Mouse (Mus musculus) common myeloid progenitor, adult 5-6 weeks (primary cell): Measurements from ENCODE around the gene Kras. TPM values are rescaled to one million over a fixed set of nuclear protein-coding genes. Genes with fewer than 3 reads are reported as not detected.

Source experiments
- ATAC-seq: replicated peaks from 2 replicates; pipeline ENCODE4 v1.8.0; 2016; ENCODE audit warnings: low read depth, mild to moderate bottlenecking, moderate TSS enrichment, inconsistent platforms; ENCODE audit not compliant: poor library complexity, severe bottlenecking
- total RNA-seq: library from RNA; stranded (forward); fragments of 200-1000, 187-1606 nt; gene quantifications from 2 replicates; pipeline ENCODE4 v1.2.3, GENCODE M21; 2017

Kras gene
- total RNA-seq, 1 experiment from 2014 or later = 33.4 TPM

DNA sequence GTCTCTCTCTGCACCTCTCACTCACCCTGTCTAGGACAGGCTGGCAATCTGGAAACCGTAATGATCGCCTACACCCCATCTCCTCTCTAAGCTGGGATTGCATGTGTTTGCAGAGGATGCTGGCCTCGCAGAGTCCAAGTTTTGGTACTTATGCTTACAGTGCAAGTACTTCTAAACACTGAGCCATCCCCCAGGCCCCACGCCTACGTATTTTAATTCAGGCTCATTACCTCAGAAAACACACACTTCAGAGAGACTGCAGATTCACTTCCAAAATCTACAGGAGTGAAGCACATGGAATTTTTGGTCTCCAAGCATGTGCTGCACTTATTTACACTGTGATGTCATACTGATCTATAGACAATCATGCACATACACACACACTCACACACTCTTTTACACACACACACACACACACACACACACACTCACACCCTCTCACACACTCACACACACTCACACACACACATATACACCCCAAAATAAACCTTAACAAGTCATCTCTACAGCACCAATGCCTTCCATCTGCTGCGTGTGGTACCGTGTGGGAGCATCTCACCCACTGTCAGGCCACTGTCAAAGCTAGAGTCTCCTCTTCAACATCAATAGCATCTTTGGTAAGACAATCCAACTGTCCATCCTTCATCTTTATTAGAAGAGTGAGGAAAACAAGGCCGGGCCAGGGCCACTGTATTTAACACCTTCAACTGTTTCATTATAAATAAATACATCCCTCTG is 51.9 kb downstream of the Kras start:
- no peak for ATAC-seq

DNA sequence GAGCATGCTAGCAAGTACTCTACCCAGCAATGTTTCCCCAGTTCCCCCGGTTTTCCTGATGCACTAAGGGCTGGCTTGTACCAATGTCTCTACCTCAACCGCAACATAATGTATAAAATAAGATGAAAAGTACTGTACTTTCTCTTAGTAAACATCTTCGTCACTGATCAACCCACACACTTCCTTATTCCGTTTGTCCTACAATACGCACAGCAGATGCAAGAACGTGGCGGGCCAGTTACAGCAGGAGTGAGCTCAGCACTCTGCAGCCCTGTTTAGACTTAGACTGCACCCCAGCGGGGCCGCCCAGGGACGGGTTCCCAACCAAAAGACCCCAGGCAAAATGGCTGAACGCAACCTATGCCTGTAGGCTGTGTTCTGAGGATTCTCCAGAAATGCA is 56.6 kb downstream of the Kras start:
- peak; percentile 94 for ATAC-seq

DNA sequence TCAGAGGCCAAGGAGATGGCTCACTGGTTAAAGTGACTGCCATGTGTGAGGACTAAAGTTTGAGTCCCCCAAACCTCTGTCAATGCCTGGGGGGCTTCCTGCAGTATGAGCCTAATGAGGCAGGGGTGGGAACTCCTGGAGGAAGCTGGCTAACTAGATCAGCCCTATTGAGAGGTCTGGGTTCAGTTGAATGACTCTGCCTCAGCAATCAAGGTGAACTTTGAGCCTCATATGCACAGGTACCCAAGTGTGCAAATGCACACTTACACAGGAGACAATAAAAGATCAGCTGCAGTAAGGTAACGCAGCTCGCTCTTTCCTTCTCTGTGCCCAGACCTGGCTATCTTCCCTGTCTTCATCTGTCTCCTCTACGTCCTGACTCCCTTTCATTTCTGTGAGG is 57.0 kb downstream of the Kras start:
- peak; percentile 8; the same call in 1 of the 2 replicates for ATAC-seq

DNA sequence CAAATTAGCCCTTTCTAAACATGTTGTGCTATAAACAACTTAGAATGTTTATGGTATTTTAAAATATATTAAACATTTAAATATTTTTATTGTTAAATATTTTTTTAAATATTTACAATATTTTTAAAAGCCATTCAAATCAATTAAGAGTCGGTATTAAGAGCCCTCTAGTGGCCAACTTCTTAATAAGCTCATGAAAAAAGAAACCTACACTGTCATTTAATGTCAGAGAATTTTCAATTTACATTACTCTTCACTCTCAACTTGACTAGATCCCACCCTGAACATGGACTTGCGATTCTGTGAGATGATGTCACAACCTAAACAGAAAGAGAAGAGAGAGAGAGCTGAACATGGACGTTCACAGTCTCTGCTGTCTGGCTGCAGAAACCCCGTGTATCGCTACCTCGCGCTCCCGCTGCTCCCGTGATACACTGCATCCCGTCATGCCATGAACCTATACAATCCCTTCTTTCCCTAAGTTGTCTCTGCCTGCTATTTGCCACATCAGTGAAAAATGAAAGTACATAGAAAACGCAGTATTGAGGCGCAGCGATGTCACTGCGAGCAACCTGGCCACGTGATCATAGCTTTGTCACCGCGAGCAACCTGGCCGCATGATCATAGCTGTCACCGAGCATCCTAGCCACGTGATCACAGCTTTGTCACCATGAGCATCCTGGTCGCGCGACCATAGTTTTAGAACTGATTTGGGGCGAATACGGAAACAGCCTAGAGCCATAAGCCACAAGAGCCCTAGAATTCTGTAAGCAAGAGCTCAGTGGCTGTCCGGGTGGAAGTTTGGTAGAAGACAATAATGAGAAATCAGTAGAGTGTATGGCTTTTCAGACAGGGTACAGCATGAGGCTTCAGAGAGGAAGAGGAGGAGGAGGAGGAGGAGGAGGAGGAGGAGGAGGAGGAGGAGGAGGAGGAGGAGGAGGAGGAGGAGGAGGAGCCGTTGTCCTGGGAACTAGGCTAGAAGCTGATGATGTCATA is 62.6 kb downstream of the Kras start:
- ATAC-seq = peak; percentile 70

DNA sequence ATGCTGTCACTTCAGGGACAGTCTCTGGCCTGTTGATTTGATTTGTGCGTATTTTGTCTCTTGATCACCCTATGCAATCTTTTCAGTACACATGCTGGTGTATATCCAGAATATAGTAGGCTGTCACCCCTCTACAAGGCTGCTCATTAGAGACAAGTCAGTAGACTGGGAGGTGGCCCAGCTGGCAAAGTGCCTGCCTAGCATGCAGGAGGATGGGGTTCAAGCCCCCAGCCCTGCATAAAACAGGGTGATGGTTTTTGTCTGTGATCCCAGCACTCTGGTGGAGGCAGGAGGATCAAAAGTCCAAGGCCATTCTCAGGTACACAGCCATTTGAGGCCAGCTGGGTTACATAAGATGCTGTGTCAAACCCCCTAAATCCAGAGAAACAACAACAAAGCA is 63.9 kb downstream of the Kras start:
- no peak for ATAC-seq

DNA sequence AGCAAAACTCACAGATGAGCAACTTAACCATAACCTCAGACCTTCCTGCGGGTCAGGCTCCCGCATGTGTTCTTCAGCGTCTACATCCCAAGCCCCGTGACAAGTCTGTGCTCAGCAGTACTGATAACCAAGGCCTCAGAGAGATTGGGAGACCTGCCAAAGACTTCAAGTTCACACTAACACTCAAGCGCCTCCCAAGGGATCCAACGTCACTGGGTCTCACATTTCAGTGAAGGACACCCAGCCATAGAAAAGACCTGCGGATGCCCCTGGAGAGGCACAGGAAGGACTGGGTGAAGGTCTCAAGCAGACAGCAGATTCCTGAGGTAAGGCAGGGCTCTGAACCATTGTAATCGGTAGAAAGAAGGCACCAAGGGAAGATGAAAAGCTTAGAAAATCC is 68.0 kb downstream of the Kras start:
- no peak for ATAC-seq

DNA sequence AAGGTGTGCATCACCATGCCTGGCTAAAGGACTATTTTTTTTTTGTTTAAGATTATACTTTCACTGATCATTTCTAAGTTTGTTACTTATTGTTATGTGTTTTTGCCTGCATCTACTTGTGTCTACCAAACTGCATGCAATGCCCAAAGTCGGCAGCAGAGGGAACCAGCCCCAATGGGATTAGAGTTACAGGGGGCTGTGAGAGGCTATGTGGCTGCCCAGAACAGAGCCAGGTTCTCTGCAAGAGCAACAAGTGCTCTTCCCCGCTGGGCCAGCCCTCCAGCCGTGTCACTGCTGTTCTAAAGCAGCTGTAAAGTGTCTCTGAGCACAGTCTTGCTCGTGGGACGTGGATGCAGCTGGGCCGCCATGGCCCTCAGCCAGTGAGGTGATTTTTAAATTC is 70.4 kb downstream of the Kras start:
- ATAC-seq = peak; percentile 91

DNA sequence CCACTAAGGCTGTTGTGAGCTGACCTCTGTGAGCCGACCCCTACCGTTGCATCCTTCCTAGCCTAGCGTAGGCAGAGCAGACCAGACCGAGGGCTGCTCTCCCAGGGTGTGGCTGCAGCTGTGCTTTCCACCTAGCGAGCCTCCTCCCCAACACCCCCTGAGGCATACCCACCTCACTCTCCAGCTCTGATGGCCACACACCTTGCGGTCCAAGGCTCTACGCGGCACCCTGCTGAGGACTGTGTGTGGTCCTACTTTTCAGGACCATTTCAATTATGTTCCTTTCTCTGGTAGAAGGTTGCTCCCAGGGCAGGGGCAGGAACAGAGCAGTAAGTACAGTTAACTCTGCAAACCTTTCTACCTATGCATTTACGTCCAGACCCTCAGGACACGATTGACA is 73.6 kb downstream of the Kras start:
- no peak for ATAC-seq

DNA sequence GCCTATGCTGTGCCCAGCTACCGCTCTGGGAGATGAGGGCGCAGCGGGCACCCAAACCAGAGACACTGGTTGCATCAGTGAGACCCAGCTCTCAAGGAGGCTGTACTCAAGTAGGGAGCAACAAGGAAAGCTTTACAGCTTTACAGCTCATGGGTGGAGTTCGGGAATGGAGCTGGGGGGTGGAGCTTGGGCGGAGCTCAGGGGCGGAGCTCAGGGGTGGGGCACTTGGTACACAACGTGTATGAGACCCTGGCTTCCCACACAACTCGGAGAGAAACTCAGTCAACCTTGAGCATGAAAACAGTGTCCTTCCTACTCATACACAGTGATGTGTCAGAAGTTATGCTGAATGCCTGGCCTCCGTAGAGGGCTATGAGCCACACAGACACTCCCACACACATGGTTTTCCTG is 74.5 kb downstream of the Kras start:
- ATAC-seq = no peak

DNA sequence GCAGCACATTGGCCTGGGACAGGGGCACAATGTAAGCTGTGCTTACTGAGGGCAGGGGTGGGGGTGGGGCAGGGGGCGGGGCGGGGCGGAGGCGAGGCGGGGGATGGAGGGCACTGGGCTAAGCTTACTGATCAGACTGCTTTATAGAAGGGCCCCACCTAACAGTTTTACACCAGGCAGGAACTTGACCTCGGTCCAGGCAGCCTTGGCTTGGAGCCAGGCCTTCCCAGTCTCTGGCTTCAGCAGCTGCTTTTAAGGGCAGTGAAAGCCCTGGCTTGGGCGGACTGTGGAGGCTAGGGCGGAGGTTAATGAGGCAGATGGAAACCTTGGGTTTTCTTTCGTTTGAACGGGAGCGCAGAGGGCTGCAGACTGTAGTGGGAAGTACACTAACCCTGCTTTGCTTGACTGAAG is 76.3 kb downstream of the Kras start:
- ATAC-seq = no peak

DNA sequence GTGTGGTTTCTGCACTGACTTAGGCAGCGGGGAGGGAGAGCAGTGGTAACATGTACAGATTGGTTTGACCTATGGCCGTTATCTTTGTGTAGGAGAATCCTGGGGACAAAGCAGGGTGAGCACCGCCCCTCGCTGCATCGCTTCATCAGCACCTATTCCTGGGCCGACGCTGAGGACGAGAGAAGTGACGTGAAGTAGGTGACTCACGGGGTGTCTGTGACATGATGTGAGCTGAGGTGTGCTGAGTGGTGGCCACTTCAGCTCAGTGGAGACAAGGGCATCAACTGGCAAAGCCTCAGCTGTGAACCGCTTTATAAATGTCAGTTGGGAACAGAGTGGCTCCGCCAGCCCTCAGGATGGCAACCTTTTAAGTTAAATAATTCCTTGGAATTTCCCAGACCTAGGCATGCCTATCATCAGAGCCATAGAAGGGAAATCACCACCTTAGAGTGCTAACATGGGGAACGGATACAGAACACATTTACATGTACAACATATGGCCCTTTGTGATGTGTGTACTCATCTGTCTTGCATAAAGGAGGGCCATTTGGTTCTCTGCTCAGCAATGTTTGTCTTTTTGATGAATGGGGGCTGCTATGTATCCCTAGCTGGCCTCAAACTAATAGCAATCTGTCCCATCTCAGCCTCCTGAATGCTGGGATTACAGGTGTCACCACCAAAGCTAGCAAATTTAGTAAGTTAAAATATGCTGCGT is 78.0 kb downstream of the Kras start:
- no peak for ATAC-seq

Other genes with a start within 250 kb of the Kras start
- gene Bcat1, start 174.1 kb downstream of the Kras start, total RNA-seq = 0.78 and 2.7 TPM in 2 replicates
- gene Lrmp, start 134.6 kb downstream of the Kras start, total RNA-seq = 79.5 and 86.6 TPM in 2 replicates
- gene Casc1, start 39.2 kb downstream of the Kras start, total RNA-seq = 1.1 and 2.3 TPM in 2 replicates
- 22.3 and 22.7 TPM in 2 replicates for gene Etfrf1, start 39.1 kb downstream of the Kras start, total RNA-seq